Mouse (Mus musculus): Measurements from ENCODE around the gene Cacna2d4.

GRCm38 (mm10) chr6:119218591-119218990 is 17.7 kb upstream of the Cacna2d4 start:
- TF ChIP-seq CTCF (IDR thresholded peaks at IDR 0.05; ENCODE audit: low read depth, low read length) (no peak), POLR2A (IDR thresholded peaks at IDR 0.05; ENCODE audit: insufficient read depth, low read length) (no peak), EP300 (IDR thresholded peaks at IDR 0.05; ENCODE audit: insufficient read depth, low read depth, low read length) (no peak)
